Mouse (Mus musculus): ENCODE results near the gene Macrod1. TPM values are rescaled to one million over a fixed set of nuclear protein-coding genes. Genes with fewer than 3 reads are reported as not detected.

Gene Macrod1
- polyA plus RNA-seq, 1 experiment, result 61.7 TPM

DNA sequence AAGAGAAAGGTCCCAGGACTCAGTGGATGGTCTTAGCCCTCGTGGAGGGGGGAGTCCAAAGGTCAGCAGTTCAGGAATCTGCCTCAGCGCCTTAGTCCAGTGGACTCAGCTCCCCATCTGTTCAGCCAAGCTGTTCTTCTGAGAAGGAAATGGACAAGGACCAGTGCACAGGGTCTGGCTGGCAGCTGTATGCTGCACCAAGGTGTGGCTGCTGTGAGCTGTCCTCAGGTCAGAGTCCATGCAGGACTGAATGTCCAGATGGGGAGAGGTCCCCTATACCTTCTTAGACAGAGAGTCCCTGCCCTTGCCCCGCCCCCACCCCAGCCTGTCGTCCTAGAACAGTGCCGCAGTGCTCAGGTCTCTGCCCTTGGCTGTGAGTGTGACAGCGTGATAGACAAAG, 135.0 kb downstream of the Macrod1 start:
- peak; percentile 96 for DNase-seq
- H3K27ac ChIP-seq (ENCODE audit: insufficient read depth, low read depth, low read length), result peak overlapping the region; percentile 94
- peaks cover 55% of the 10 kb centered on the region for H3K4me1 ChIP-seq (ENCODE audit: control insufficient read depth, insufficient read depth, low read length)
- H3K36me3 ChIP-seq (ENCODE audit: control insufficient read depth, insufficient read depth, low read length), result no peaks in the 10 kb centered on the region
- TF ChIP-seq CTCF (conservative IDR thresholded peaks at IDR 0.05; ENCODE audit: insufficient read depth, insufficient read length, low read depth, low read length), result no peak
- no peak for TF ChIP-seq POLR2A (IDR thresholded peaks at IDR 0.05; ENCODE audit: low read depth, low read length)
- 30% methylated on average over 6 of the region's 6 CpGs for WGBS
- no peaks in the 10 kb centered on the region for H3K27me3 ChIP-seq (replicated peaks; ENCODE audit: control insufficient read depth, insufficient read depth, low read length)
- no peak overlapping the region for H3K4me3 ChIP-seq (ENCODE audit: insufficient read depth, low read depth, low read length)

DNA sequence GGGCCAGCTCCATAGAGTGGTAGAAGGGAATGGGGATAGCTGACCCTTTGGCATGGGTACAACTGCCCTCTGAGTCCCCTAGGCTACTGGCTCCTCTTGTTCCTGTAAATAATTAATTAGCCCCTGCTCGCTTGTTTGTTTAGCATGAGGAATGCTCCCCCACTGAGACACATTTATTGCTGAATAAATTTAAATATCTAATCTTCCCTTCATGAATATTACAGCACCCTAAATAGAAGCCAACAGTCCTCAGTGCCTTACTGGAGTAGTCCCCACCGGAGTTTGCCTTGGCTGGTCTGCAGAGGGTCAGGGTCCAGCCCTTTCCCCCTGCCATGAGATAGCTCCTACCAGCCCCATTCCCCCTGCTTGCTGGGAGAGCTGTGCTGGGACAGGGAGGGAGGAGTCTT, 136.0 kb downstream of the Macrod1 start:
- H3K27me3 ChIP-seq (replicated peaks; ENCODE audit: control insufficient read depth, insufficient read depth, low read length), result no peaks in the 10 kb centered on the region
- TF ChIP-seq POLR2A (IDR thresholded peaks at IDR 0.05; ENCODE audit: low read depth, low read length), result no peak
- TF ChIP-seq CTCF (conservative IDR thresholded peaks at IDR 0.05; ENCODE audit: insufficient read depth, insufficient read length, low read depth, low read length), result no peak
- WGBS, result 19% methylated on average over 2 of the region's 2 CpGs
- no peaks in the 10 kb centered on the region for H3K36me3 ChIP-seq (ENCODE audit: control insufficient read depth, insufficient read depth, low read length)
- H3K4me3 ChIP-seq (ENCODE audit: insufficient read depth, low read depth, low read length), result no peak overlapping the region
- H3K27ac ChIP-seq (ENCODE audit: insufficient read depth, low read depth, low read length), result peak overlapping the region; percentile 97
- peaks cover 51% of the 10 kb centered on the region for H3K4me1 ChIP-seq (ENCODE audit: control insufficient read depth, insufficient read depth, low read length)
- peak; percentile 96 for DNase-seq

DNA sequence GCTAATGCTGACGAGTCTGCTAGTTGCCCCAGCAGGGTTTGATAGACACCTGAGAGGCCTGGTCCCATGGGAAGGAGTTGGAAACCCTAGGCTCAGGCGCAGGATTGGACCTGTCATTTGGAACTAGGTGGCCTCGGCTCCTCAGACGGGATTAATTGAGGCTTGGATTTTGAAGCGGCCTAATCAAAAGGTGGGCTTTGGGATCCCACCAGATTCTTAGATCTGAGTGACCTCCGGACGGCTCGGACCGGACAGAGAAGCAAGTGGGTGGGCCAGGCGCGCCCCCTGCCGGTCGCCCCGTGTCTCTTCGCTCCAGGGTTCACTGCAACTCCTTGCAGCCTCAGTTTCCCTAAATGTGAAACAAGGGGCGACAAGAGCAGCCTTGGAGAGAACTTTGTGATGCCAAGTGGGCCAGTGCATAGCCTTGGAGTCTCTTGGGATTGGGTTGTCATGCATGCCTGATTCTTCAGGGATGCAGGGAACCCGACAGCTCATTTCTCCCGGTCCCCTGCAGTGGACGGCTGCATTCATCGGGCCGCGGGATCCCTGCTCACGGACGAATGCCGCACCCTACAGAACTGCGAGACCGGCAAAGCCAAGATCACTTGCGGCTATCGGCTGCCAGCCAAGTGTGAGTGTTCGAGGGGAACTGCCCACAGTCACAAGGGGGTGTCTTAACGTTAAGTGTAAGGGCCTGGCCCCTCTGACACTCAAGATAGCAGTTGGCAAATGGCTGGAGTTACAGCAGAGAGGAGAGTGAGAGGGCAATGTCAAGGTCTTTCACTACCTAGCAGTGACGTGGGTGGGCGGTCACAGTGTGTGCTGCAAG, 139.5 kb downstream of the Macrod1 start:
- H3K4me1 ChIP-seq (ENCODE audit: control insufficient read depth, insufficient read depth, low read length), result peaks cover 37% of the 10 kb centered on the region
- peak overlapping the region; percentile 49 for H3K27ac ChIP-seq (ENCODE audit: insufficient read depth, low read depth, low read length)
- no peaks in the 10 kb centered on the region for H3K27me3 ChIP-seq (replicated peaks; ENCODE audit: control insufficient read depth, insufficient read depth, low read length)
- peak; percentile 80 for DNase-seq
- TF ChIP-seq POLR2A (IDR thresholded peaks at IDR 0.05; ENCODE audit: low read depth, low read length), result no peak
- peak; percentile 78 for TF ChIP-seq CTCF (conservative IDR thresholded peaks at IDR 0.05; ENCODE audit: insufficient read depth, insufficient read length, low read depth, low read length)
- WGBS, result 16% methylated on average over 33 of the region's 33 CpGs
- H3K36me3 ChIP-seq (ENCODE audit: control insufficient read depth, insufficient read depth, low read length), result no peaks in the 10 kb centered on the region
- H3K4me3 ChIP-seq (ENCODE audit: insufficient read depth, low read depth, low read length), result no peak overlapping the region

DNA sequence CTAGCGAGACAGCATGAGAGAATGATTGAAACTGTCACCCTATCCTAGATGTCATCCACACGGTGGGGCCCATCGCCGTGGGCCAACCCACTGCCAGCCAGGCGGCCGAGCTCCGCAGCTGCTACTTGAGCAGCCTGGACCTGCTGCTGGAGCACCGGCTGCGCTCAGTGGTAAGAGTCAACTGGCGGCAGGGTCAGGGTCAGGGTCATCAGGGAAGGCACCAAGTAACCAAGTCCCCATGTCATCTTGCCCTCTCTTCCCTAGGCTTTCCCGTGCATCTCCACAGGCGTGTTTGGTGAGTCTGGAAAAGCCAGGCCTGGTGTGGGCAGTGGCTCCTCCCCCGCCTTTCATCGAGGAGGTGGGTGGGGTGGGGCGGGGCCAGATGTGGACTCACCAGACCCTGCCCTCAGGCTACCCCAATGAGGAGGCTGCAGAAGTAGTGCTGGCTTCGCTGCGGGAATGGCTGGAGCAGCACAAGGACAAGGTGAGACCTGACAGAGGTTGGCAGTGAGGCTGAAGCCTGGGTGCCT, 140.2 kb downstream of the Macrod1 start:
- no peaks in the 10 kb centered on the region for H3K27me3 ChIP-seq (replicated peaks; ENCODE audit: control insufficient read depth, insufficient read depth, low read length)
- H3K27ac ChIP-seq (ENCODE audit: insufficient read depth, low read depth, low read length), result peak overlapping the region; percentile 3; the same call in 1 of the 2 replicates
- H3K4me3 ChIP-seq (ENCODE audit: insufficient read depth, low read depth, low read length), result no peak overlapping the region
- peaks cover 31% of the 10 kb centered on the region for H3K4me1 ChIP-seq (ENCODE audit: control insufficient read depth, insufficient read depth, low read length)
- TF ChIP-seq POLR2A (IDR thresholded peaks at IDR 0.05; ENCODE audit: low read depth, low read length), result no peak
- TF ChIP-seq CTCF (conservative IDR thresholded peaks at IDR 0.05; ENCODE audit: insufficient read depth, insufficient read length, low read depth, low read length), result no peak
- 29% methylated on average over 17 of the region's 17 CpGs for WGBS
- peak; percentile 80 for DNase-seq
- no peaks in the 10 kb centered on the region for H3K36me3 ChIP-seq (ENCODE audit: control insufficient read depth, insufficient read depth, low read length)

DNA sequence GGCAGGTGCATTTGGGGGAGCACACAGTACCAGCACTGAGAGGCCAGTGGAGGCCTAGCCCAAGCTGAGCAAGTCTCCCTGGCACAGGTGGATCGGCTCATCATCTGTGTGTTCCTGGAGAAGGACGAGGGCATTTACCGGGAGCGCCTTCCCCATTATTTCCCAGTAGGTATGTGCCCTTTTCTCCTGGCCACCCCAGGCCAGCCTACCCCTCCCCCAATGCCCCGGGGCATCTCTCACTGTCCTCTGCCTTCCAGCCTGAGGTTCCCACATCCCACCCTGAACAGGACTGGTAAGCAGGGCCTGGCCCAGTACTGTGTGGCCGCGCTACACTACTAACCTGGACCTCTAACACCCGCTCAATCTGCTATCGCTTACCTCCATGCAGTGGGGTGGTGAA, 140.8 kb downstream of the Macrod1 start:
- WGBS, result 83% methylated on average over 9 of the region's 9 CpGs
- Histone ChIP-seq H3K4me3 (ENCODE audit: insufficient read depth, low read depth, low read length) (no peak overlapping the region), H3K36me3 (ENCODE audit: control insufficient read depth, insufficient read depth, low read length) (no peaks in the 10 kb centered on the region), H3K27me3 (replicated peaks; ENCODE audit: control insufficient read depth, insufficient read depth, low read length) (no peaks in the 10 kb centered on the region), H3K27ac (ENCODE audit: insufficient read depth, low read depth, low read length) (no peak overlapping the region), H3K4me1 (ENCODE audit: control insufficient read depth, insufficient read depth, low read length) (peaks cover 26% of the 10 kb centered on the region)
- no peak for TF ChIP-seq CTCF (conservative IDR thresholded peaks at IDR 0.05; ENCODE audit: insufficient read depth, insufficient read length, low read depth, low read length)
- TF ChIP-seq POLR2A (IDR thresholded peaks at IDR 0.05; ENCODE audit: low read depth, low read length), result no peak
- DNase-seq, result no peak

DNA sequence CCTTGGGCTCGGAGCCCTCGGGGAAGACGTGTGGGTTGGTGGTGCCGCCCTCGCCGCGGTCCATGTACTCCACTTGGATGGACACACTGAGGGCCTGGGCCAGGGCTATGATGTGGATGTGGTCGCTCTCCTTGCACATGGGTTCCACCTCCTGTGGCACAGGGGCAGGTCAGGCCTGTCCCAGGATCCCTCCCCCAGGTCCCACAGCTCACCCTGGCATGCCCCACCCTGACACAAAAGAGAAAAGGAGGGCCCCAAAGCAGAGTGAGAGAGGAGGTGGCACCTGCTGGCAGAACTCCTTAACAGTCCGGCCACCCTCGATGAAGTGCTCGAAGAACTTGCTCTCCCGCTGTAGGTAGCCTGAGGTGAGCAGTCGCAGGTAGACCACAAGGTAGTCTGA, 142.5 kb downstream of the Macrod1 start:
- peaks cover 3% of the 10 kb centered on the region; the same call in 1 of the 2 replicates for H3K36me3 ChIP-seq (ENCODE audit: control insufficient read depth, insufficient read depth, low read length)

DNA sequence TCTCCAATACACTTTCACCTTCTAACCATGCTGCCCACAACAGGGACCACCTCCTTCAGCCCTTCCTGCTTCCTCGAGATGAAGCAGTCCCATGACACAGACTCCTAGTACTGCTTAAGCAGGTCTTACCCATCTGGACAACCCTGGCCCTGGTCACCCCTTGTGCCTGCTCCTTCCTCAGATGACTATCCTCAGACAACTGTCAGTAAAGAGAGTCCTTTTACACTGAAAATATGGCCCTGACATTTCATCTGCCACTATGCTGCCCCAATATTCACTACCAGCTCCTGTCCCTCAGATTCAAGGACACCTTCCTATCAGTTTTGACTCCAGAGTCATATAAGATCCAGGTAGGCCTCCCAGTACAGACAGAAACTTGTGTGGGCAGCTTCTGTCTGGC, 143.8 kb downstream of the Macrod1 start:
- 62% methylated on average over 1 of the region's 1 CpGs for WGBS
- H3K4me1 ChIP-seq (ENCODE audit: control insufficient read depth, insufficient read depth, low read length), result peaks cover 17% of the 10 kb centered on the region
- TF ChIP-seq POLR2A (IDR thresholded peaks at IDR 0.05; ENCODE audit: low read depth, low read length), result no peak
- no peak for TF ChIP-seq CTCF (conservative IDR thresholded peaks at IDR 0.05; ENCODE audit: insufficient read depth, insufficient read length, low read depth, low read length)
- no peak overlapping the region for H3K27ac ChIP-seq (ENCODE audit: insufficient read depth, low read depth, low read length)
- no peak overlapping the region for H3K4me3 ChIP-seq (ENCODE audit: insufficient read depth, low read depth, low read length)
- no peaks in the 10 kb centered on the region for H3K27me3 ChIP-seq (replicated peaks; ENCODE audit: control insufficient read depth, insufficient read depth, low read length)
- no peak for DNase-seq
- H3K36me3 ChIP-seq (ENCODE audit: control insufficient read depth, insufficient read depth, low read length), result peaks cover 3% of the 10 kb centered on the region; the same call in 1 of the 2 replicates

More for the DNA sequence above, 142.5 kb downstream of the Macrod1 start:
- TF ChIP-seq CTCF (conservative IDR thresholded peaks at IDR 0.05; ENCODE audit: insufficient read depth, insufficient read length, low read depth, low read length) (no peak), POLR2A (IDR thresholded peaks at IDR 0.05; ENCODE audit: low read depth, low read length) (no peak)
- 77% methylated on average over 13 of the region's 13 CpGs for WGBS
- Histone ChIP-seq H3K4me3 (ENCODE audit: insufficient read depth, low read depth, low read length) (no peak overlapping the region), H3K27ac (ENCODE audit: insufficient read depth, low read depth, low read length) (no peak overlapping the region), H3K27me3 (replicated peaks; ENCODE audit: control insufficient read depth, insufficient read depth, low read length) (no peaks in the 10 kb centered on the region), H3K4me1 (ENCODE audit: control insufficient read depth, insufficient read depth, low read length) (peaks cover 11% of the 10 kb centered on the region)
- DNase-seq, result no peak
